Mouse (Mus musculus) monocyte, adult 5-6 weeks (primary cell): ENCODE measurements around the gene Pdlim4. TPM values are rescaled to one million over a fixed set of nuclear protein-coding genes. Genes with fewer than 3 reads are reported as not detected.
"Not testable (repeated sequence)": the region's sequence is repeated elsewhere in the genome, so short reads cannot be mapped to it uniquely, and the experiment has no call there.

Experiments
- ATAC-seq: fragments of 153-309, 156-312 bp; replicated peaks from 2 replicates; pipeline ENCODE4 v1.8.0; 2017; ENCODE audit warnings: mild to moderate bottlenecking; ENCODE audit not compliant: low TSS enrichment, insufficient number of reproducible peaks, severe bottlenecking, poor library complexity, low FRiP score
- total RNA-seq: library from RNA; stranded (forward); fragments of 200-1000, 200-491, 200-594 nt; gene quantifications from 3 replicates; pipeline ENCODE4 v1.2.3, GENCODE M21; 2017

Pdlim4 gene
- total RNA-seq, 1 experiment from 2014 or later = 0.29 TPM

GRCm38 (mm10) chr11:54028044-54028951, 40.5 kb downstream of the Pdlim4 start, which contains the start of gene Slc22a4:
TSS of gene Slc22a4 (minus strand) at chr11:54028090.
- ATAC-seq = peak; percentile 73

- no peak for ATAC-seq
These were observed 41.4 kb downstream of the Pdlim4 start for GRCm38 (mm10) chr11:54027131-54028043.

- ATAC-seq = no peak
These were observed 42.2 kb downstream of the Pdlim4 start for GRCm38 (mm10) chr11:54026491-54027041.

GRCm38 (mm10) chr11:54021396-54022093, 47.3 kb downstream of the Pdlim4 start:
- ATAC-seq = no peak

- ATAC-seq = no peak
These were observed 49.7 kb downstream of the Pdlim4 start for GRCm38 (mm10) chr11:54018893-54019732.

- ATAC-seq = no peak
These were observed 51.2 kb downstream of the Pdlim4 start for GRCm38 (mm10) chr11:54017596-54017995.

- no peak for ATAC-seq
These were observed 52.8 kb downstream of the Pdlim4 start for GRCm38 (mm10) chr11:54016051-54016450.

GRCm38 (mm10) chr11:54012961-54013360, 55.9 kb downstream of the Pdlim4 start:
- no peak for ATAC-seq

GRCm38 (mm10) chr11:54011255-54011654, 57.6 kb downstream of the Pdlim4 start:
- no peak for ATAC-seq

- ATAC-seq = no peak
These were observed 60.3 kb downstream of the Pdlim4 start for GRCm38 (mm10) chr11:54008416-54008920.

GRCm38 (mm10) chr11:54007717-54008116, 61.1 kb downstream of the Pdlim4 start:
- ATAC-seq = no peak

GRCm38 (mm10) chr11:54006901-54007300, 61.9 kb downstream of the Pdlim4 start:
- no peak for ATAC-seq

- ATAC-seq = not testable (repeated sequence)
These were observed 62.5 kb downstream of the Pdlim4 start for GRCm38 (mm10) chr11:54006362-54006761.

Other genes with a start within 250 kb of the Pdlim4 start
- 5.5 to 14.4 TPM (median 10.2 TPM) in 3 replicates for gene Gm12216, start 209.8 kb downstream of the Pdlim4 start, total RNA-seq
- 5.3 to 12.8 TPM (median 8.5 TPM) in 3 replicates for gene Slc22a5, start 177.4 kb downstream of the Pdlim4 start, total RNA-seq
- 1.5 to 3.7 TPM (median 3.6 TPM) in 3 replicates for gene Slc22a21, start 88.7 kb downstream of the Pdlim4 start, total RNA-seq
- gene Slc22a4, start 40.9 kb downstream of the Pdlim4 start, total RNA-seq = 0.78 to 2.1 TPM (median 1.1 TPM) in 3 replicates
- gene P4ha2, start 31.1 kb upstream of the Pdlim4 start, total RNA-seq = not detected in 3 replicates
- 1.4 to 2.0 TPM in 2 of 3 replicates, not detected in the other for gene Csf2, start 180.7 kb upstream of the Pdlim4 start, total RNA-seq
- not detected in 3 replicates for gene Il3, start 198.3 kb upstream of the Pdlim4 start, total RNA-seq
- 2.0 TPM in 1 of 3 replicates, not detected in the others for gene Acsl6, start 234.8 kb upstream of the Pdlim4 start, total RNA-seq